Mouse (Mus musculus): ENCODE results near the gene Pnliprp1. TPM values are rescaled to one million over a fixed set of nuclear protein-coding genes. Genes with fewer than 3 reads are reported as not detected.

The Pnliprp1 gene
- polyA plus RNA-seq, 1 experiment from 2014 or later: not detected

GRCm38 (mm10) chr19:58776461-58776860, 47.8 kb downstream of the Pnliprp1 start:
- Histone ChIP-seq H3K4me2 (no peak overlapping the region), H3K27me3 (no peaks in the 10 kb centered on the region), H3K9ac (replicated peaks) (no peak overlapping the region), H3K36me3 (no peaks in the 10 kb centered on the region), H3K4me3 (replicated peaks) (no peak overlapping the region), H3K4me1 (replicated peaks) (no peaks in the 10 kb centered on the region), H3K27ac (no peak overlapping the region), H3K9me3 (no peaks in the 10 kb centered on the region)
- ATAC-seq (ENCODE audit: insufficient number of reproducible peaks, insufficient read depth, low FRiP score, low TSS enrichment, low read depth): no peak
- 74% methylated on average over 5 of the region's 5 CpGs for WGBS

GRCm38 (mm10) chr19:58781566-58781965, 52.9 kb downstream of the Pnliprp1 start:
- no peak overlapping the region for H3K4me3 ChIP-seq (replicated peaks)
- no peaks in the 10 kb centered on the region for H3K9me3 ChIP-seq
- ATAC-seq (ENCODE audit: insufficient number of reproducible peaks, insufficient read depth, low FRiP score, low TSS enrichment, low read depth): no peak
- no peaks in the 10 kb centered on the region for H3K36me3 ChIP-seq
- H3K4me2 ChIP-seq: no peak overlapping the region
- H3K27ac ChIP-seq: no peak overlapping the region
- H3K27me3 ChIP-seq: no peaks in the 10 kb centered on the region
- no peak overlapping the region for H3K9ac ChIP-seq (replicated peaks)
- WGBS: 75% methylated on average over 4 of the region's 4 CpGs
- no peaks in the 10 kb centered on the region for H3K4me1 ChIP-seq (replicated peaks)

GRCm38 (mm10) chr19:58783938-58784337, 55.3 kb downstream of the Pnliprp1 start:
- Histone ChIP-seq H3K4me3 (replicated peaks) (no peak overlapping the region), H3K27me3 (0 out of 2 replicates have a peak, but pooled peaks cover 3% of the 10 kb centered on the region), H3K4me2 (no peak overlapping the region), H3K4me1 (replicated peaks) (no peaks in the 10 kb centered on the region), H3K9me3 (no peaks in the 10 kb centered on the region), H3K36me3 (no peaks in the 10 kb centered on the region), H3K9ac (replicated peaks) (no peak overlapping the region), H3K27ac (no peak overlapping the region)
- no peak for ATAC-seq (ENCODE audit: insufficient number of reproducible peaks, insufficient read depth, low FRiP score, low TSS enrichment, low read depth)
- WGBS: 55% methylated on average over 7 of the region's 7 CpGs

GRCm38 (mm10) chr19:58789194-58789593, 60.5 kb downstream of the Pnliprp1 start:
- Histone ChIP-seq H3K36me3 (no peaks in the 10 kb centered on the region), H3K9ac (replicated peaks) (no peak overlapping the region), H3K9me3 (no peaks in the 10 kb centered on the region), H3K4me1 (replicated peaks) (peaks cover 3% of the 10 kb centered on the region), H3K4me2 (no peak overlapping the region), H3K4me3 (replicated peaks) (no peak overlapping the region), H3K27me3 (0 out of 2 replicates have a peak, but pooled peaks cover 6% of the 10 kb centered on the region), H3K27ac (no peak overlapping the region)
- no peak for ATAC-seq (ENCODE audit: insufficient number of reproducible peaks, insufficient read depth, low FRiP score, low TSS enrichment, low read depth)
- 77% methylated on average over 11 of the region's 11 CpGs for WGBS

Other genes starting within 250 kb of the Pnliprp1 start
- not detected in 2 replicates for gene Ccdc172, start 216.9 kb upstream of the Pnliprp1 start, polyA plus RNA-seq (2016; fragmentation: Nextera tagmentation; extraction: Ambion mirVana)
- not detected in 2 replicates for gene Pnlip, start 76.4 kb upstream of the Pnliprp1 start, polyA plus RNA-seq (2016; fragmentation: Nextera tagmentation; extraction: Ambion mirVana)
- gene Pnliprp2, start 30.8 kb downstream of the Pnliprp1 start, polyA plus RNA-seq (2016; fragmentation: Nextera tagmentation; extraction: Ambion mirVana): 0.18 TPM in 1 of 2 replicates, not detected in the other
- gene 1700019N19Rik, start 65.6 kb downstream of the Pnliprp1 start, polyA plus RNA-seq (2016; fragmentation: Nextera tagmentation; extraction: Ambion mirVana): not detected in 2 replicates
- 0.46 and 0.90 TPM in 2 replicates for gene Eno4, start 214.5 kb downstream of the Pnliprp1 start, polyA plus RNA-seq (2016; fragmentation: Nextera tagmentation; extraction: Ambion mirVana)
- 4.8 and 5.1 TPM in 2 replicates for gene Hspa12a, start 214.8 kb downstream of the Pnliprp1 start, polyA plus RNA-seq (2016; fragmentation: Nextera tagmentation; extraction: Ambion mirVana)